ENCODE assay signal across 8 mouse cellular contexts in the genomic region with DNA sequence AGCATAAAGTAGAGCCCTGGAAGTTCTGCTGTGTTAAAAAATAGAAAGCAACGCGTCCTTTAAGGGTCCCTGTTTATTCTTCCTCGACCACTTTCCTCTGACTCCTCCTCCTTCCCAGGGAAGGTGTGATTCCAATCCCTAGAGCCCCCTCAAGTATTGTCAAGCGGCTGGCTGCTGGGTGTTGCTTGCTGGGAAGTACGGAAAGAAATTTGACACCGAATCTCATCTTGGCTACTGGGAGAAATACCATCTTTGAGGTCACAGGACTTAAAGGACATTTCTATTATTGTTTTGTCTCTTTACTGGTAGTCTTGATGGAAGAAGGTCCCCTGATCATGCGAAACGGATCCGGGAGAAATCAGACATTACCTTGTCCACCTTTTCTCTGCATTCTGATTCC. TPM values are rescaled to one million over a fixed set of nuclear protein-coding genes. Genes with fewer than 3 reads are reported as not detected.
DNase-seq lines count a peak whose midpoint lies in the region; ATAC-seq and TF ChIP-seq lines count a peak whose summit lies in the region.

TSS of gene Prlr (plus strand) at position 156 of the 400 bp plus-strand sequence.

- no peak for TF ChIP-seq CTCF in lung, postnatal 0 days (IDR thresholded peaks at IDR 0.05)

- ATAC-seq in lung, postnatal 0 days: no peak
- no peak for ATAC-seq in embryonic facial prominence, embryonic 13.5 days (ENCODE audit: insufficient number of reproducible peaks, insufficient read depth, low FRiP score, low TSS enrichment, low read depth)
- no peak for ATAC-seq in limb, embryonic 11.5 days (ENCODE audit: insufficient number of reproducible peaks, low FRiP score, low TSS enrichment, low read depth)
- no peak for ATAC-seq in stomach, embryonic 15.5 days (ENCODE audit: insufficient read depth, low FRiP score, low read depth)
- no peak for ATAC-seq in activated CD4-positive, CD25-positive, alpha-beta regulatory T cell, adult 4 months

- WGBS in lung, postnatal 0 days: 4% methylated on average over 9 of the region's 9 CpGs
- 4% methylated on average over 9 of the region's 9 CpGs for whole genome bisulfite sequencing in embryonic facial prominence, embryonic 13.5 days
- 2% methylated on average over 9 of the region's 9 CpGs for WGBS in limb, embryonic 11.5 days
- 3% methylated on average over 9 of the region's 9 CpGs for WGBS in stomach, embryonic 15.5 days

- H3K36me3 ChIP-seq in lung, postnatal 0 days (ENCODE audit: insufficient read depth, low read length): no peaks in the 10 kb centered on the region
- H3K36me3 ChIP-seq in embryonic facial prominence, embryonic 13.5 days: no peaks in the 10 kb centered on the region
- no peaks in the 10 kb centered on the region for H3K36me3 ChIP-seq in limb, embryonic 11.5 days (ENCODE audit: control insufficient read depth, insufficient read depth, low read length)
- H3K36me3 ChIP-seq in stomach, embryonic 15.5 days: no peaks in the 10 kb centered on the region

- no peak within 1 kb of the TSS for H3K9ac ChIP-seq in lung, postnatal 0 days (replicated peaks; ENCODE audit: low read depth)
- H3K9ac ChIP-seq in embryonic facial prominence, embryonic 13.5 days: peak within 1 kb of the TSS; percentile 57
- no peak within 1 kb of the TSS for H3K9ac ChIP-seq in limb, embryonic 11.5 days (ENCODE audit: low read length)
- no peak within 1 kb of the TSS for H3K9ac ChIP-seq in stomach, embryonic 15.5 days

- no peak for TF ChIP-seq EP300 in lung, postnatal 0 days (IDR thresholded peaks at IDR 0.05)

- H3K27ac ChIP-seq in lung, postnatal 0 days (ENCODE audit: low read length): no peak within 1 kb of the TSS
- no peak within 1 kb of the TSS for H3K27ac ChIP-seq in embryonic facial prominence, embryonic 13.5 days
- no peak within 1 kb of the TSS for H3K27ac ChIP-seq in limb, embryonic 11.5 days (replicated peaks; ENCODE audit: low read depth, low read length)
- no peak within 1 kb of the TSS for H3K27ac ChIP-seq in stomach, embryonic 15.5 days

- H3K4me3 ChIP-seq in lung, postnatal 0 days (ENCODE audit: low read depth, low read length): peak within 1 kb of the TSS; percentile 4; the same call in 1 of the 2 replicates
- H3K4me3 ChIP-seq in embryonic facial prominence, embryonic 13.5 days: peak within 1 kb of the TSS; percentile 44
- H3K4me3 ChIP-seq in limb, embryonic 11.5 days (ENCODE audit: low read depth, low read length): peak within 1 kb of the TSS; percentile 23
- H3K4me3 ChIP-seq in stomach, embryonic 15.5 days (replicated peaks): peak within 1 kb of the TSS; percentile 36

- no peaks in the 10 kb centered on the region for H3K9me3 ChIP-seq in lung, postnatal 0 days (ENCODE audit: low read length)
- no peaks in the 10 kb centered on the region for H3K9me3 ChIP-seq in embryonic facial prominence, embryonic 13.5 days
- H3K9me3 ChIP-seq in limb, embryonic 11.5 days (ENCODE audit: control insufficient read depth, low read length): no peaks in the 10 kb centered on the region
- no peaks in the 10 kb centered on the region for H3K9me3 ChIP-seq in stomach, embryonic 15.5 days

- H3K27me3 ChIP-seq in lung, postnatal 0 days (replicated peaks; ENCODE audit: insufficient read depth, low read length): no peaks in the 10 kb centered on the region
- H3K27me3 ChIP-seq in embryonic facial prominence, embryonic 13.5 days: peaks cover 39% of the 10 kb centered on the region
- H3K27me3 ChIP-seq in limb, embryonic 11.5 days (ENCODE audit: control insufficient read depth, insufficient read depth, low read length): no peaks in the 10 kb centered on the region; the same call in none of the 2 replicates
- H3K27me3 ChIP-seq in stomach, embryonic 15.5 days (replicated peaks): no peaks in the 10 kb centered on the region

- H3K4me2 ChIP-seq in lung, postnatal 0 days (replicated peaks; ENCODE audit: low read depth, low read length): peak within 1 kb of the TSS; percentile 47
- peak within 1 kb of the TSS; percentile 76 for H3K4me2 ChIP-seq in embryonic facial prominence, embryonic 13.5 days
- peak within 1 kb of the TSS; percentile 52 for H3K4me2 ChIP-seq in limb, embryonic 11.5 days (ENCODE audit: low read depth, severe bottlenecking)
- peak within 1 kb of the TSS; percentile 79 for H3K4me2 ChIP-seq in stomach, embryonic 15.5 days

- DNase-seq in lung, postnatal 0 days (ENCODE audit: low spot score): no peak
- DNase-seq in lung, postnatal 36 days: no peak
- no peak for DNase-seq in limb, embryonic 11.5 days (ENCODE audit: low spot score)
- no peak for DNase-seq in layer of hippocampus, adult 9-10 months (ENCODE audit: low spot score)
- no peak for DNase-seq in layer of hippocampus, adult 11-12 months (ENCODE audit: low spot score)

- H3K4me1 ChIP-seq in lung, postnatal 0 days (ENCODE audit: insufficient read depth, low read depth, low read length): no peaks in the 10 kb centered on the region
- peaks cover 12% of the 10 kb centered on the region; the same call in 1 of the 2 replicates for H3K4me1 ChIP-seq in embryonic facial prominence, embryonic 13.5 days
- H3K4me1 ChIP-seq in limb, embryonic 11.5 days (ENCODE audit: control insufficient read depth, insufficient read depth, low read length): peaks cover 8% of the 10 kb centered on the region; the same call in 1 of the 2 replicates
- peaks cover 7% of the 10 kb centered on the region; the same call in 1 of the 2 replicates for H3K4me1 ChIP-seq in stomach, embryonic 15.5 days

RNA-seq across cellular contexts. Expression of gene Prlr, which starts in this region (rescaled TPM):
- polyA plus RNA-seq in lung, postnatal 0 days (2015; fragmentation: Nextera tagmentation; extraction: Ambion mirVana): 0.45 and 0.61 TPM in 2 replicates
- 0.65 and 1.3 TPM in 2 replicates for polyA plus RNA-seq in embryonic facial prominence, embryonic 13.5 days (2015; fragmentation: Nextera tagmentation; extraction: Ambion mirVana)
- polyA plus RNA-seq in limb, embryonic 11.5 days (2014; fragmentation: Nextera tagmentation; extraction: Ambion mirVana): 0.04 and 0.17 TPM in 2 replicates
- 4.4 and 8.7 TPM in 2 replicates for polyA plus RNA-seq in stomach, embryonic 15.5 days (2015; fragmentation: Nextera tagmentation; extraction: Ambion mirVana)
- under 1 TPM; 0.16 to 0.38 TPM for polyA plus RNA-seq in activated CD4-positive, CD25-positive, alpha-beta regulatory T cell, adult 4 months (2017; shearing (Covaris generic))
